9 mouse cellular contexts compared by ENCODE assay signal in genomic region chr3:30951652-30952051, GRCm38 (mm10). TPM values are rescaled to one million over a fixed set of nuclear protein-coding genes. Genes with fewer than 3 reads are reported as not detected.
A peak's percentile ranks its signal among the peaks of the same experiment; 100 is the strongest.
DNase-seq lines count a peak whose midpoint lies in the region; ATAC-seq lines count a peak whose summit lies in the region.
"Had no signal": no experiment of that assay in that cellular context is flagged by ENCODE, and none has a peak within 500 bp of the region (broad histone marks: within the 10 kb centered on the region; RNA-seq: fewer than 3 reads in every experiment).

No protein-coding gene starts in this region.

- H3K4me3 ChIP-seq in forebrain, embryonic 12.5 days (replicated peaks): no peak overlapping the region
- H3K4me3 ChIP-seq: neural tube, embryonic 12.5 days had no signal

- intact Hi-C loops in left cerebral cortex, postnatal 4 days (cut with DNase I): no loop called here

- no peak overlapping the region for H3K9ac ChIP-seq in forebrain, embryonic 12.5 days
- H3K9ac ChIP-seq: neural tube, embryonic 12.5 days had no signal

- no peaks in the 10 kb centered on the region for H3K4me1 ChIP-seq in forebrain, embryonic 12.5 days
- H3K4me1 ChIP-seq: neural tube, embryonic 12.5 days had no signal

- H3K9me3 ChIP-seq in forebrain, embryonic 12.5 days: no peaks in the 10 kb centered on the region
- H3K9me3 ChIP-seq: neural tube, embryonic 12.5 days had no signal

- H3K27me3 ChIP-seq in forebrain, embryonic 12.5 days: no peaks in the 10 kb centered on the region
- H3K27me3 ChIP-seq: neural tube, embryonic 12.5 days had no signal

- no peak overlapping the region for H3K4me2 ChIP-seq in forebrain, embryonic 12.5 days
- H3K4me2 ChIP-seq: neural tube, embryonic 12.5 days had no signal

- H3K27ac ChIP-seq in forebrain, embryonic 12.5 days: no peak overlapping the region
- H3K27ac ChIP-seq: neural tube, embryonic 12.5 days had no signal

- DNase-seq in left cerebral cortex, adult 11 months (ENCODE audit: low spot score): peak; percentile 28
- no peak for DNase-seq in left cerebral cortex, postnatal 4 days
- peak; percentile 17 for DNase-seq in NIH3T3 (ENCODE audit: low read depth)
- DNase-seq in cerebellum, adult 11 months: peak; percentile 47
- peak; percentile 70 to 74 for DNase-seq in kidney, postnatal 25 days
- no peak for DNase-seq in urinary bladder, adult 18-20 months (ENCODE audit: low spot score in 2 of 2)

- WGBS in forebrain, embryonic 12.5 days: 90% methylated on average over 3 of the region's 3 CpGs

- peaks cover 49% of the 10 kb centered on the region for H3K36me3 ChIP-seq in forebrain, embryonic 12.5 days (replicated peaks)

- ATAC-seq in forebrain, embryonic 12.5 days (ENCODE audit: low FRiP score): no peak
- ATAC-seq: hindbrain, embryonic 16.5 days had no signal

RNA-seq across cellular contexts. Expression of gene Phc3, which starts 17.6 kb away (rescaled TPM):
- total RNA-seq in left cerebral cortex, postnatal 4 days (2021): 10 to 100 TPM; 39.2 to 39.3 TPM
- polyA plus RNA-seq in forebrain, embryonic 12.5 days (2016; fragmentation: Nextera tagmentation; extraction: Ambion mirVana): 6.9 and 7.5 TPM in 2 replicates

RNA-seq across cellular contexts. Expression of gene Prkci, which starts 43.9 kb away (rescaled TPM):
- 10 to 100 TPM; 62.6 to 63.4 TPM for total RNA-seq in left cerebral cortex, postnatal 4 days (2021)
- polyA plus RNA-seq in forebrain, embryonic 12.5 days (2016; fragmentation: Nextera tagmentation; extraction: Ambion mirVana): 38.7 and 40.2 TPM in 2 replicates

Comparison
In these comparisons a context has a peak if more than half of its experiments do, and no peak if none do; other contexts are left out.
1. DNase-seq: peak in left cerebral cortex, adult 11 months (single experiment), NIH3T3 (single experiment), cerebellum, adult 11 months (single experiment) and kidney, postnatal 25 days (2 of 2); none in left cerebral cortex, postnatal 4 days (single experiment) and urinary bladder, adult 18-20 months (0 of 2).